Mouse (Mus musculus): ENCODE results near the gene AY074887.

GRCm38 (mm10) chr9:54950575-54951321 lies at the start of gene AY074887, which contains the start of gene Psma4:
- TF ChIP-seq POLR2A (IDR thresholded peaks at IDR 0.05; ENCODE audit: low read depth, low read length) (peak; percentile 79), CTCF (IDR thresholded peaks at IDR 0.05; ENCODE audit: borderline replicate concordance, insufficient read depth, low read length) (no peak)

Measured in embryonic fibroblast, embryonic 13.5 days (primary cell).